Mouse (Mus musculus) urinary bladder, postnatal 25 days (tissue): ENCODE measurements around the gene Med19.

ENCODE experiments used
- DNase-seq: peaks from one replicate; pipeline ENCODE4 v3.0.0; 2022; ENCODE audit warnings: low spot score

Gene Med19

GRCm38 (mm10) chr2:84677968-84678880 is at the start of gene Med19, which contains the start of gene Gm28635:
TSS of gene Med19 (plus strand) at chr2:84678402.
TSS of gene Gm28635 (minus strand) at chr2:84678041.
- peak; percentile 77 for DNase-seq

GRCm38 (mm10) chr2:84632001-84632400 is 46.2 kb upstream of the Med19 start:
- no peak for DNase-seq

GRCm38 (mm10) chr2:84632999-84633398 is 45.2 kb upstream of the Med19 start:
- no peak for DNase-seq

- DNase-seq = no peak
Measured at GRCm38 (mm10) chr2:84634006-84634405, 44.2 kb upstream of the Med19 start.

GRCm38 (mm10) chr2:84634934-84635482 is 43.2 kb upstream of the Med19 start:
- DNase-seq = no peak

GRCm38 (mm10) chr2:84635611-84636010 is 42.6 kb upstream of the Med19 start:
- DNase-seq = peak; percentile 59

- no peak for DNase-seq
Measured at GRCm38 (mm10) chr2:84636231-84636741, 41.9 kb upstream of the Med19 start.

- no peak for DNase-seq
Measured at GRCm38 (mm10) chr2:84637452-84638165, 40.6 kb upstream of the Med19 start.

GRCm38 (mm10) chr2:84638428-84639220 is 39.6 kb upstream of the Med19 start:
- no peak for DNase-seq

GRCm38 (mm10) chr2:84640833-84641232 is 37.4 kb upstream of the Med19 start:
- DNase-seq = no peak

- DNase-seq = no peak
Measured at GRCm38 (mm10) chr2:84646138-84646537, 32.1 kb upstream of the Med19 start.

- no peak for DNase-seq
Measured at GRCm38 (mm10) chr2:84647051-84647568, 31.1 kb upstream of the Med19 start.

- no peak for DNase-seq
Measured at GRCm38 (mm10) chr2:84648369-84648768, 29.8 kb upstream of the Med19 start.

GRCm38 (mm10) chr2:84649674-84650073 is 28.5 kb upstream of the Med19 start:
- no peak for DNase-seq

- DNase-seq = peak; percentile 53
Measured at GRCm38 (mm10) chr2:84650464-84651195, 27.6 kb upstream of the Med19 start, which contains the start of gene Ctnnd1. TSS of gene Ctnnd1 (minus strand) at chr2:84650765.

GRCm38 (mm10) chr2:84653354-84653753 is 24.8 kb upstream of the Med19 start:
- DNase-seq = no peak

GRCm38 (mm10) chr2:84655864-84656263 is 22.3 kb upstream of the Med19 start:
- no peak for DNase-seq

- no peak for DNase-seq
Measured at GRCm38 (mm10) chr2:84658806-84659205, 19.4 kb upstream of the Med19 start, which contains the start of gene Btbd18. TSS of gene Btbd18 (plus strand) at chr2:84659079.

- peak; percentile 28 for DNase-seq
Measured at GRCm38 (mm10) chr2:84660253-84660652, 17.9 kb upstream of the Med19 start.

- peak; percentile 36 for DNase-seq
Measured at GRCm38 (mm10) chr2:84662866-84663265, 15.3 kb upstream of the Med19 start.

GRCm38 (mm10) chr2:84666081-84666480 is 12.1 kb upstream of the Med19 start:
- no peak for DNase-seq
